Mouse (Mus musculus): ENCODE data around the gene Zhx3. TPM values are rescaled to one million over a fixed set of nuclear protein-coding genes. Genes with fewer than 3 reads are reported as not detected.

The Zhx3 gene
- polyA plus RNA-seq, 1 experiment from 2014 or later = 14.9 TPM

DNA sequence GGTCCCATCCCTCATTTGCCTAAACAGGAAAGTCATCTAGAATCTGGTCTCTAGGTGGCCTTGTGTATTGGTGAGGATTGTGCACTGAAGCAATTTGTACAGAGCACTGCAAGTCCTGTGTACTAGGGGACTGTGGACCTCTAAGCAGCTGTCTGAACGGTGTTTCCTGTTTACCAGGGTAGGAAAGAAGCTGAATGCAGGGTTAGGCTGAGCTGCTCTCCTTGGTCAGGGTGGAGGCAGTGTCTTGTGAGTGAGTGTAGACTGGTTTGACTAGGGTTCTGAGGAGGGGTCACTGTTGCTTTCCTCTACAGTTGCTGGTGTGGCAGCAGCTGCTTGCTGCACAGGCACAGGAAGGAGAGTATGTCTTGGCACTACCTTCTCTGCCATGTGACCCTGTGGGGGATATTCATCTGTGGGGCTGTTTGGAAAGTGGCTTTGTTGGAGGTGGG lies 130.6 kb downstream of the Zhx3 start:
- H3K27ac ChIP-seq (replicated peaks) = peak overlapping the region; percentile 49
- no peaks in the 10 kb centered on the region for H3K9me3 ChIP-seq
- ATAC-seq (ENCODE audit: low read depth) = no peak
- no peak overlapping the region for H3K4me3 ChIP-seq
- peaks cover 80% of the 10 kb centered on the region for H3K4me1 ChIP-seq (replicated peaks)
- no peaks in the 10 kb centered on the region for H3K27me3 ChIP-seq
- H3K4me2 ChIP-seq = no peak overlapping the region
- peaks cover 45% of the 10 kb centered on the region for H3K36me3 ChIP-seq
- 0 out of 2 replicates have a peak overlapping the region, but pooled peaks have one; percentile 26 for H3K9ac ChIP-seq
- 81% methylated on average over 1 of the region's 1 CpGs for WGBS

DNA sequence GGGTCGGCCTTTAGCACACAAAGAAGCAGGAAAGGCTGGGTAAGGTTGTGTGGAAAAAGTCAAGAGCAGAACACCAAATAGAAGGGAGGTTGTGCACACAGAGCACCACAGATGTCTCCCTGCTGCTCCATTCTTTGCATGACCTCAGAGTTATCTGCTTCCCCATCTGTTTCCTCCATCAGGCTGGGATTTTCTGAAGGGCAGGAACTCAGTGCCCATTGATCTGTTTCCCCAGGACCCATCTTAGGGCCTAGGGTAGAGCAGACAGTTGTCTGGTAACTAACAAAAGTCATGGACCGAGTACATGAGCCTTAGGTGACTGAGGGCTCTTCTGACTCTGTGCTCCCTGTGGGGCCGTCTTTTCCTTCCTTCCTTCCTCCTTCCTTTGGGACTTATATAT lies 131.2 kb downstream of the Zhx3 start:
- WGBS = 81% methylated on average over 3 of the region's 3 CpGs
- Histone ChIP-seq H3K9me3 (no peaks in the 10 kb centered on the region), H3K4me1 (replicated peaks) (peaks cover 85% of the 10 kb centered on the region), H3K36me3 (peaks cover 44% of the 10 kb centered on the region), H3K27me3 (no peaks in the 10 kb centered on the region), H3K4me3 (no peak overlapping the region), H3K27ac (replicated peaks) (peak overlapping the region; percentile 18; the same call in 1 of the 2 replicates), H3K4me2 (no peak overlapping the region), H3K9ac (no peak overlapping the region)
- ATAC-seq (ENCODE audit: low read depth) = no peak

DNA sequence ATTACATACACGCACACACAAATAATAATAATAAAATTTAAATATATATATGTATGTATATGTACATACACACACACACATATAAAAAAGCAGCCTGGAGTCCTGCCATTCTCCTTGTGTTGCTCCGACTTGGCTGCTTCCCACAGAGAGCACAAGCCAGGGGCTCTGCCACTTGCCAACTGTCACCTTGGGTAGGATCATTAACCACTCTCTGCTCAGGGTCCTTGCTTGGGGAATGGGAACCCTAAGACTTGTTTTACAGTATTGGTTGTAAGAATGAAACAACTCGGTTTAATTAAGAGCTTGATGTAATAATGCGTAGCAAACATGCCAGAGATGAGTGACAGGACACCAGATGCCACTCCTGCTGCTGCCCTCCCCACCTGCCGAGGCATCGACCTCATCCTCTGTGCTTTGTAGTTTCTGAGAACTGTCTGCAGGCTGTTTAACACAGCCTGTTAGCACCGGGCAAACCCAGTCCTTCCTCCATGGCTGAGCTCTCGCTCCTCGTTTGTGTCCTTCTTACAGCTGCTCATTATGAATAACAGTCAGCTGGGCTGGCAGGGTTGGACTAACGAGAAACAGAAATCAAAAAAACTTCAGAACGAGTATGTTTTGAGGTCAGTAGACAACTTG lies 132.2 kb downstream of the Zhx3 start:
- H3K9me3 ChIP-seq = no peaks in the 10 kb centered on the region
- no peaks in the 10 kb centered on the region for H3K27me3 ChIP-seq
- no peak for ATAC-seq (ENCODE audit: low read depth)
- H3K4me1 ChIP-seq (replicated peaks) = peaks cover 95% of the 10 kb centered on the region
- no peak overlapping the region for H3K4me2 ChIP-seq
- WGBS = 64% methylated on average over 11 of the region's 11 CpGs
- H3K4me3 ChIP-seq = no peak overlapping the region
- peaks cover 46% of the 10 kb centered on the region for H3K36me3 ChIP-seq
- peak overlapping the region; percentile 18; the same call in 1 of the 2 replicates for H3K27ac ChIP-seq (replicated peaks)
- H3K9ac ChIP-seq = no peak overlapping the region

DNA sequence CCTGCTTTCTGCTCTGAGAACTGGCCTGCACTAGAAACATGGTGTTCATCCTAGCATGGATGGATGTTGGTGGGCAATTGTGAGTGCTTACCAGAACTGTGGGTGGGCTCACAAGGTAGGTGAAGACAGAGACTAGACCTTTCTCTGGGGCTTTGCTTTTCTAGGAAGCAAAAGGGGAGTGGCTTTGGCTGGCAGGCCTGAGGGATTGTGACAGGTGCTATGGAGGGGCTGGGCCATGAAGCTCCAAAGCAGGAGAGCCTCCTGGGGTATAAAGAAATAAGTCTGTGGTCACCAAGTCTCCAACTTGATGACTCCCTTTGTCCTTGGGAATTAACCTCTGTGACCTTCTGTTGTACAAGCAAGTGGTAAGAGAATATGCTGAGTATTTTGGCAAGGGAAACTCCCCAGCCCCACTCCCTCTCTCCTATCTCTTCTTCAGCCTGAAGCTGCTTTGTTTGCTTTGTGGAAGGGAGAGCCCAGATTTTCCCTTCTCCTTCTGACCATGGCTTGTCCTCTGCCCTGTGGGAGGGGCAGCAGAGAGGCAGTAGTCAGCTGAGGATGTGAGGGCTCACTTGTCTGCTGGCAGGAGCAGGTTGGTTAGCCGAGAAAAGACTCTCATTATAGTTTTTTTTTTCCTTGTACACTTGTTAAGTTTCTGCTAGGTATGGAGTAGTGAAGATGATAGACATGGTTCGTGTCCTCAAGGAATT lies 133.0 kb downstream of the Zhx3 start:
- WGBS = 61% methylated on average over 2 of the region's 2 CpGs

DNA sequence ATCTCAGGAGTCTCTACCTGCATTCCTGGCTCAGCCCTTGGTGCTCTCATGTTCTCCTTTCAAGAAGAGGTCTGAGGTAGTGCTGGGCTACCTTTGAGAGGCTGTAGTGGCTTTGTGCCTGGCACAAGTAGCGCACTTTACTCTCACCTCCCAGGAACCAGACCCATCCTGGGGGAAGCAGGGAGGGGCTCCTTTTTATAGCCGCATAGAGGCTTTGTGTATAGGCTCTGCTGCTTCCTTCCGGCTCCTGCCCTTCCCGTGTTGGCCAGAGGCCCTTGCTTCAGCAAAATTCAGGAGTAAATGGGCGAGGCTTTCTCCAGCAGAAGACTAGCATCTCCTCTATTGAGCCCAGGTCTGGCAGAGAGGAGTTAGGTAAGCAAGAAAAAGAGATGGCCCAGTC lies 134.4 kb downstream of the Zhx3 start:
- no peak for ATAC-seq (ENCODE audit: low read depth)
- 62% methylated on average over 5 of the region's 5 CpGs for WGBS
- Histone ChIP-seq H3K9me3 (no peaks in the 10 kb centered on the region), H3K36me3 (peaks cover 60% of the 10 kb centered on the region), H3K9ac (no peak overlapping the region), H3K4me1 (replicated peaks) (peaks cover 96% of the 10 kb centered on the region), H3K27ac (replicated peaks) (0 out of 2 replicates have a peak overlapping the region, but pooled peaks have one; percentile 7), H3K4me3 (no peak overlapping the region), H3K4me2 (no peak overlapping the region), H3K27me3 (no peaks in the 10 kb centered on the region)

More for the DNA sequence above, 133.0 kb downstream of the Zhx3 start:
- Histone ChIP-seq H3K9ac (no peak overlapping the region), H3K4me1 (replicated peaks) (peaks cover 96% of the 10 kb centered on the region), H3K4me3 (no peak overlapping the region), H3K9me3 (no peaks in the 10 kb centered on the region), H3K36me3 (peaks cover 51% of the 10 kb centered on the region), H3K27ac (replicated peaks) (peak overlapping the region; percentile 18; the same call in 1 of the 2 replicates), H3K4me2 (no peak overlapping the region), H3K27me3 (no peaks in the 10 kb centered on the region)
- no peak for ATAC-seq (ENCODE audit: low read depth)

DNA sequence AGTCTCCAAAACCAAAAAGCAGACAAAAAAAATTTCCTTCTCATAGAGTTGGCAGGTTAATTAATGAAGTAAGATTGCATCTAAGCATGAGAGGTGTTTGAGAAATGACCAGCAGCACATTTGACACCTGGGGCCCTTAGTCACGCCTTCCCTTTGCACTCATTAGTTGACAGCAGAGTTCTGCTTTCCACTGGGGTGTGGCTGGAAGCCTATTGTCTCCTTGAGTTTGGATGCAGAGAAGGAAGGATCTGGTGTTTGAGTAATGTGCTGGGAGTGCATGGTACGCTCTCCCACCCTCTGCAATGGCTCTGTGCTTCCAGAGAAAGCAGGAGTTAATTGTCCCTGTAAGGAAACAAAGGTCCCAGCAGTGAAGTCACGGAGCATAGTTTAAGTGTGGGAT lies 136.3 kb downstream of the Zhx3 start:
- no peaks in the 10 kb centered on the region for H3K9me3 ChIP-seq
- no peak overlapping the region for H3K27ac ChIP-seq (replicated peaks)
- H3K9ac ChIP-seq = no peak overlapping the region
- H3K4me2 ChIP-seq = no peak overlapping the region
- 93% methylated on average over 3 of the region's 3 CpGs for WGBS
- H3K27me3 ChIP-seq = no peaks in the 10 kb centered on the region
- H3K4me3 ChIP-seq = no peak overlapping the region
- peaks cover 93% of the 10 kb centered on the region for H3K4me1 ChIP-seq (replicated peaks)
- ATAC-seq (ENCODE audit: low read depth) = no peak
- H3K36me3 ChIP-seq = peaks cover 60% of the 10 kb centered on the region

DNA sequence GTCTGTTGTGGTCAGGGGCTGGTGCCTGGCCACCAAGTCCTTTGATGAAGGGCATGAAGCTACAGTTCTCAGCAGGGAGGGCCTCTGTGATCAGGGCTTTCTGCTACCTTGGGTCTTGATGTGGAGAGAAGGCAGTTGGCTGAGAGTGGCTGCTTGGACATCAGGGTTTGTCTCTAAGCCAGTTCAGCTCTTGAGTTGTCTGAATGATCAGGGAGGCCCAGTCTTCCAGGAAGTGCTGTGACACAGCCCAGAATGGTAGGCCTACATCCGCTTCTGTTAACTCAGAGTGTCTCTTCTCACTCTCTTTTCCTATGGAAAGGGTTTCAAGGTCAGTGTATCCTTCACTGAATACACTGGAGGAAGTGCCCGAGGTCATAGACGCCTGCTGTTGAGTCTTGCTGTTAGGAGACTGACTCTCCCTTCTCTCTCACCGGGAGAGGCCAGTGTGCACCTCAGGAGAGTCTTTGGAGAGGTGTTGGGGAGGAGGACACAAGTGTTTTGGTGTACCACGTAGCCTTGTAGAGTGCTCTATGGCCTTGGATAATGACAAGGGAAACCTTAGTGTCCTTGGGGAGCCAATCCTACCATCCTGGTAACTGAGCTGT lies 137.0 kb downstream of the Zhx3 start:
- H3K4me1 ChIP-seq (replicated peaks) = peaks cover 87% of the 10 kb centered on the region
- no peak for ATAC-seq (ENCODE audit: low read depth)
- H3K9me3 ChIP-seq = no peaks in the 10 kb centered on the region
- H3K27me3 ChIP-seq = no peaks in the 10 kb centered on the region
- WGBS = 92% methylated on average over 5 of the region's 5 CpGs
- H3K4me3 ChIP-seq = no peak overlapping the region
- no peak overlapping the region for H3K9ac ChIP-seq
- peaks cover 60% of the 10 kb centered on the region for H3K36me3 ChIP-seq
- H3K27ac ChIP-seq (replicated peaks) = 0 out of 2 replicates have a peak overlapping the region, but pooled peaks have one; percentile 23
- no peak overlapping the region for H3K4me2 ChIP-seq

DNA sequence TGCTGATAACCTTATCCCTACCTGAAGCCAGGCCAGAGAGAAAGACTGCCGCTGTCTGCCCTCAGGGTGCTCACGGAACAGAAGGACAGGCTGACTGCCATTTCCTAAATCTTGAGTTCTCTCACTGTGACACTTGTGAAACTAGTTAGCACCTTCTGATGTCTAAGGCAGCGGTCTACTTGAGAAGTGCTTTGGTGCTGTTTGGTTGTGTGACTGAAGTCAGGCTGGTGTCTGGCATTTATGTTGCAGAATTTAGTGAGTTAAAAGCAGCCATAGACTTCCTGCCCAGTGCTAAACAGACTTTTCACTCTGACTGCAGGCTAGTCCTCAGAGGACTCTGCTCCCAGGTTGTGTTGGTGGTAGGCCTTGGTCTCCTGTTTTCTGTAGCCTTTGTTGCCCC lies 138.5 kb downstream of the Zhx3 start:
- peak overlapping the region; percentile 66; the same call in 1 of the 2 replicates for H3K4me3 ChIP-seq
- no peaks in the 10 kb centered on the region for H3K9me3 ChIP-seq
- peak overlapping the region; percentile 98 for H3K4me2 ChIP-seq
- 97% methylated on average over 3 of the region's 3 CpGs for WGBS
- H3K4me1 ChIP-seq (replicated peaks) = peaks cover 82% of the 10 kb centered on the region
- peaks cover 53% of the 10 kb centered on the region for H3K36me3 ChIP-seq
- no peak for ATAC-seq (ENCODE audit: low read depth)
- peak overlapping the region; percentile 98; the same call in 1 of the 2 replicates for H3K9ac ChIP-seq
- no peaks in the 10 kb centered on the region for H3K27me3 ChIP-seq
- H3K27ac ChIP-seq (replicated peaks) = no peak overlapping the region

DNA sequence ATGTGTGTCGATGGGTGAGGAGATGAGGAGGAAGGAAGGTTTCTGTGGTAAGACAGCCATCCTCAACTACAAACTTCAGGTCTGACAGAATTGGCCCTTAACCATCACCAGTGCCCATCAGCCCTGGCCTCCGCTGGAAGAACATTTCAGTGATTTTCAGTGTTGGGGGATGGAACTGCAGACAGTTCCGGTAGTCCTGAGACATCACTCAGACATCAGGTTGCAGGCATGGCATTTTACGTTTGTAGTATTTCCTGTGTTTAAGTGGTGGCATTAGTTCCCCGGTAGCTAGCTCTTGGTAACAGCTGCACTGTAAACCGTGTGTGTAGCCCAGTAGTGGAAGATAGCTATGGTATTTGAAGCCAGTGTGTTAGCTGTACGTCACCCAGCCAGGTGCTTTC lies 139.7 kb downstream of the Zhx3 start:
- 68% methylated on average over 7 of the region's 7 CpGs for WGBS

DNA sequence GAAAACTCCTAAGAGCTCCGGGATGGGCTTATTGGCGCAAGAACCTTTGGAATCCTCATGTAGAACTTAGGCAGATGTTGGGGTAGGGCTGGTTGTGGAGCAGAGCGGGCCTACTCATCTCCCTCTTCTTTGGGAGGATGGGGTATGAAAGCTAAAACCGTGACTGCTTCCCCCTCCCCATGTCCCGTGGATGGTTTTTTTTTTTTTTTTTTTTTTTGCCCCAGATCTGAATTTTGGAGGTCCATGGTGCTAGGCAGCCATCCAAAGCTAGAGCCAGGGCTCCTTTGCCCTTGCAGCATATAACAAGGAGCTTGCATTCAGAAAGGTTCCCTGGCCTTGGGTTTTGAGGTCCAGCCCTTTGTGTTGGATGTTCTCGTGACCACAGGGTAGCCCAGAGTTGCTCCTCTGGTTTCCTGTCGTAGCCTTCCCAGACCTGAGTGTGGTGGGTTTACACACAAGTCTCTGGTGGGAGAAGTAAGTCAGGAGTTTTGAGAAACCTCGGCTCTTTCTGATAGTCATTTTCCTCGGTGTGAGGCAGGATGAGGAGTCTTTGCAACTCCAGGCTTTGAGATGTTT lies 140.3 kb downstream of the Zhx3 start:
- H3K4me1 ChIP-seq (replicated peaks) = peaks cover 65% of the 10 kb centered on the region
- no peaks in the 10 kb centered on the region for H3K9me3 ChIP-seq
- H3K4me3 ChIP-seq = peak overlapping the region; percentile 66
- peaks cover 36% of the 10 kb centered on the region for H3K36me3 ChIP-seq
- 41% methylated on average over 9 of the region's 9 CpGs for WGBS
- H3K27ac ChIP-seq (replicated peaks) = peak overlapping the region; percentile 98; the same call in 1 of the 2 replicates
- peak overlapping the region; percentile 98 for H3K4me2 ChIP-seq
- H3K9ac ChIP-seq = peak overlapping the region; percentile 98
- ATAC-seq (ENCODE audit: low read depth) = no peak
- no peaks in the 10 kb centered on the region for H3K27me3 ChIP-seq

More for the DNA sequence above, 139.7 kb downstream of the Zhx3 start:
- Histone ChIP-seq H3K9ac (peak overlapping the region; percentile 98), H3K27me3 (no peaks in the 10 kb centered on the region), H3K36me3 (peaks cover 41% of the 10 kb centered on the region), H3K9me3 (no peaks in the 10 kb centered on the region), H3K4me2 (peak overlapping the region; percentile 98), H3K4me1 (replicated peaks) (peaks cover 70% of the 10 kb centered on the region), H3K27ac (replicated peaks) (no peak overlapping the region), H3K4me3 (peak overlapping the region; percentile 66)
- ATAC-seq (ENCODE audit: low read depth) = no peak

DNA sequence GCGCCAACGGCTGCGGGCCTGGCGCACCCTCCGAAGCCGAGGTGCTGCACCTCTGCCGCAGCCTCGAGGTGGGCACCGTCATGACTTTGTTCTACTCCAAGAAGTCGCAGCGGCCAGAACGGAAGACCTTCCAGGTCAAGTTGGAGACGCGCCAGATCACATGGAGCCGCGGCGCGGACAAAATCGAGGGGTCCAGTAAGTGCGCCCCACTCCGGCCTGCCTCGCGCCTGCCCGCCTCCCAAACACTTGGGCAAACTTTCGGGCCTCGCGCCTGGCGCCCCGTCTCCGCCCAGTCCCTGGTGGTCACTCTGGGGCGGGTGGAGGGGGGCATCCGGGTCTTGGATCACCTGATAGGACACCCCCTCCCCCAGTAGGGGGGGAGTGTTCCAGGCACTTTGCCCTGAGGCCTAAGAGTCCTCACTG lies 140.9 kb downstream of the Zhx3 start:
- Histone ChIP-seq H3K27ac (replicated peaks) (peak overlapping the region; percentile 98), H3K36me3 (peaks cover 30% of the 10 kb centered on the region), H3K9me3 (no peaks in the 10 kb centered on the region), H3K4me1 (replicated peaks) (peaks cover 58% of the 10 kb centered on the region), H3K4me3 (peak overlapping the region; percentile 66), H3K27me3 (no peaks in the 10 kb centered on the region), H3K9ac (peak overlapping the region; percentile 98), H3K4me2 (peak overlapping the region; percentile 98)
- peak; percentile 3; the same call in 1 of the 2 replicates for ATAC-seq (ENCODE audit: low read depth)
- 3% methylated on average over 32 of the region's 32 CpGs for WGBS
